Mouse (Mus musculus) stomach, postnatal 0 days (tissue): ENCODE measurements at regions not wholly inside any gene's neighbourhood (a gene's known extent, or its start where the extent isn't known, plus 50 kb on each side); places are given as distances from the start of the nearest gene placed in this dataset.

Experiments
- ATAC-seq: fragments of 200-750 bp; cut with Nextera tagmentation; 2 replicates; pipeline ENCODE4 v1.8.0; 2017; ENCODE audit not compliant: low FRiP score, low TSS enrichment
- DNase-seq: peaks from one replicate; pipeline ENCODE4 v3.0.0-alpha.2; 2016; ENCODE audit warnings: low spot score
- H3K27ac ChIP-seq: fragments of 300-500 bp; sonication (generic); replicated peaks from 2 replicates; pipeline ENCODE4 v1.5.1; 2014; ENCODE audit warnings: mild to moderate bottlenecking, control low read depth
- H3K27me3 ChIP-seq: fragments of 300-500 bp; sonication (generic); 2 replicates; pipeline ENCODE4 v1.6.1; 2014; ENCODE audit warnings: low read length; ENCODE audit not compliant: control insufficient read depth, insufficient read depth
- H3K36me3 ChIP-seq: fragments of 300-500 bp; sonication (generic); 2 replicates; pipeline ENCODE4 v1.6.1; 2014; ENCODE audit warnings: low read length, mixed read lengths; ENCODE audit not compliant: control insufficient read depth, insufficient read depth
- H3K4me1 ChIP-seq: fragments of 300-500 bp; sonication (generic); replicated peaks from 2 replicates; pipeline ENCODE4 v1.6.1; 2014; ENCODE audit warnings: antibody characterized with exemption; ENCODE audit not compliant: control insufficient read depth, insufficient read depth
- H3K4me2 ChIP-seq: fragments of 300-500 bp; sonication (generic); replicated peaks from 2 replicates; pipeline ENCODE4 v1.6.1; 2014; ENCODE audit warnings: low read depth, mild to moderate bottlenecking, control low read depth, moderate library complexity
- H3K4me3 ChIP-seq: fragments of 300-500 bp; sonication (generic); 2 replicates; pipeline ENCODE4 v1.5.1; 2014; ENCODE audit warnings: low read depth, low read length, control low read depth
- H3K9ac ChIP-seq: fragments of 300-500 bp; sonication (generic); 2 replicates; pipeline ENCODE4 v1.6.1; 2014; ENCODE audit warnings: mild to moderate bottlenecking, low read length, control low read depth, mixed read lengths
- H3K9me3 ChIP-seq: fragments of 300-500 bp; sonication (generic); 2 replicates; pipeline ENCODE4 v1.6.1; 2016; ENCODE audit warnings: low read length; ENCODE audit not compliant: control insufficient read depth
- CTCF ChIP-seq: IDR thresholded peaks from 2 replicates; pipeline ENCODE4 v1.5.1; 2016; ENCODE audit warnings: antibody characterized with exemption, low read depth, mild to moderate bottlenecking, moderate library complexity
- EP300 ChIP-seq: optimal IDR thresholded peaks from 2 replicates; pipeline ENCODE3; 2016; ENCODE audit warnings: antibody characterized with exemption
- WGBS: fragments of 180-500 bp; shearing (Covaris S2); extraction: QIAGEN DNeasy Blood & Tissue Kit; methylation state at CpG from one replicate; pipeline ENCODE4 v1.1.7; 2014; 5-methylcytosine and 5-hydroxymethylcytosine counted together

DNA sequence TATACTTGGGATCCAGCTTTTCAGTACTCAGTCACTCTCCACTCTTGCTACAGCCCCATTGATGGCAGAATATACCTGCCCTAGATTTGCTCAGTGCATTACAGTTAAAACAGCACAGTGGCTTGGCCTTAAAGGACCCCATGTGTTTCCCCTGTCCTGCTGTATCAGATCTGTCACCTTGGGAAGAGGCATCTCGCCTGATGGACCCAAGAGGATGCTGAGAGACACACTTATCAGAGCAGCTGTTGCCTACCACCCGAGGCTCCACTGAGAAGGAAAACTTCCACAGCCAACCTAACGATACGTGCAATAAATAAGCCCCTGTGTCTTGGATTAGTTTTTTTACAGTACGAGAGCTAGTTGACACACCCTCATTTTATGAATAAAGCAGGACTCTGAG, 411.8 kb upstream of the Sall1 start:
- no peaks in the 10 kb centered on the region for H3K9me3 ChIP-seq
- no peak overlapping the region for H3K4me2 ChIP-seq
- no peaks in the 10 kb centered on the region for H3K27me3 ChIP-seq
- H3K9ac ChIP-seq, result no peak overlapping the region
- whole genome bisulfite sequencing, result 71% methylated on average over 5 of the region's 5 CpGs
- H3K4me1 ChIP-seq, result no peaks in the 10 kb centered on the region
- H3K4me3 ChIP-seq, result no peak overlapping the region
- no peak overlapping the region for H3K27ac ChIP-seq
- DNase-seq (no peak), ATAC-seq (no peak)
- no peak for TF ChIP-seq EP300
- TF ChIP-seq CTCF, result no peak
- H3K36me3 ChIP-seq, result no peaks in the 10 kb centered on the region

GRCm38 (mm10) chr8:89454197-89454596, 410.2 kb upstream of the Sall1 start:
- Histone ChIP-seq H3K36me3 (no peaks in the 10 kb centered on the region), H3K27ac (no peak overlapping the region), H3K4me2 (no peak overlapping the region), H3K9ac (no peak overlapping the region), H3K4me3 (no peak overlapping the region), H3K4me1 (no peaks in the 10 kb centered on the region), H3K27me3 (no peaks in the 10 kb centered on the region), H3K9me3 (no peaks in the 10 kb centered on the region)
- TF ChIP-seq EP300 (no peak), CTCF (no peak)
- no peak for DNase-seq
- no peak for ATAC-seq
- 84% methylated on average over 7 of the region's 7 CpGs for WGBS

DNA sequence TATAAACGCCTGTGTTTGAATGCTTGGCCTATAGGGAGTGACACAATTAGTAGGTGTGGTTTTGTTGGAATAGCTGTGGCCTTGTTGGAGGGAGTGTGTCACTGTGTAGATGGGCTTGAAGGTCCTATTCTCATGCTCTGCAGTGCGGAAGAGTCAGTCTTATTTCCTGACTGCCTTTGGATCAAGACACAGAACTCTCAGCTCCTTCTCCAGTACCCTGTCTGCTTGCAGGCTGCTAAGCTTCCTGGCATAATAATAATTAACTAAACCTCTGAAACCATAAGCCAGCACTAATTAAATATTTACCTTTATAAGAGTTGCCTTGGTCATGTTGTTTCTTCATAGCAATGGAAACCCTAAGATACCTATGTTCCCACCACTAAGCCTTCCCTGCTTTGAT, 409.8 kb upstream of the Sall1 start:
- Histone ChIP-seq H3K4me3 (no peak overlapping the region), H3K4me1 (no peaks in the 10 kb centered on the region), H3K9ac (no peak overlapping the region), H3K4me2 (no peak overlapping the region), H3K36me3 (no peaks in the 10 kb centered on the region), H3K27ac (no peak overlapping the region), H3K27me3 (no peaks in the 10 kb centered on the region), H3K9me3 (no peaks in the 10 kb centered on the region)
- 84% methylated on average over 2 of the region's 2 CpGs for WGBS
- TF ChIP-seq CTCF (no peak), EP300 (no peak)
- DNase-seq, result no peak
- no peak for ATAC-seq

- WGBS, result 50% methylated on average over 5 of the region's 5 CpGs
- no peaks in the 10 kb centered on the region for H3K27me3 ChIP-seq
- no peak overlapping the region for H3K9ac ChIP-seq
- no peaks in the 10 kb centered on the region for H3K4me1 ChIP-seq
- TF ChIP-seq CTCF, result no peak
- TF ChIP-seq EP300, result no peak
- H3K36me3 ChIP-seq, result no peaks in the 10 kb centered on the region
- H3K4me2 ChIP-seq, result no peak overlapping the region
- no peak overlapping the region for H3K27ac ChIP-seq
- H3K9me3 ChIP-seq, result no peaks in the 10 kb centered on the region
- no peak overlapping the region for H3K4me3 ChIP-seq
- ATAC-seq, result no peak
- DNase-seq, result no peak
Observed at GRCm38 (mm10) chr8:89444466-89444865, 400.5 kb upstream of the Sall1 start.

GRCm38 (mm10) chr8:89439304-89439703, 395.3 kb upstream of the Sall1 start:
- DNase-seq (no peak), ATAC-seq (no peak)
- TF ChIP-seq CTCF (no peak), EP300 (no peak)
- Histone ChIP-seq H3K27ac (no peak overlapping the region), H3K4me2 (no peak overlapping the region), H3K9me3 (no peaks in the 10 kb centered on the region), H3K36me3 (no peaks in the 10 kb centered on the region), H3K27me3 (no peaks in the 10 kb centered on the region), H3K4me3 (no peak overlapping the region), H3K9ac (no peak overlapping the region), H3K4me1 (no peaks in the 10 kb centered on the region)
- 52% methylated on average over 6 of the region's 6 CpGs for WGBS

DNA sequence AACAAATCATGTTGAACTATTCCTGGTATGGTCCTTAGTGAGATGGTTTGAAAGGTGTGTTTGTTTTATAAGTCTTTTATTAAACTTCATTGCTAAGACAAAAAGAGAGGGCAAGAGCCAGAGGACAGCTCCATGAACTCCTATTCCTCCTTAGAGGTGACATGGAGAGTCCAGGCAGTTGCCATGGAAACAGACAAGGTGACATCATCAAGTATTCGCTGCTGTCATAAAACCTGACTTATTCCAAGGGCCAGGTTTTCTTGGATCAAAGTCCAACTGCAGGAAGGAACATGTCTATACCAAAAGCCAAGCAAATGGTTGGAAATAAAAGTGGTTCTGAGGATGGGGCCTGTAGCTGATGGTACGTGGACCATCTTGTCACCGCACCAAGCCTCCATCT, 383.0 kb upstream of the Sall1 start:
- H3K4me1 ChIP-seq, result no peaks in the 10 kb centered on the region

More for the DNA sequence above, 383.0 kb upstream of the Sall1 start:
- H3K9ac ChIP-seq, result no peak overlapping the region
- H3K4me2 ChIP-seq, result no peak overlapping the region
- no peak overlapping the region for H3K27ac ChIP-seq
- H3K27me3 ChIP-seq, result no peaks in the 10 kb centered on the region
- H3K9me3 ChIP-seq, result no peaks in the 10 kb centered on the region
- WGBS, result 90% methylated on average over 3 of the region's 3 CpGs
- DNase-seq (no peak), ATAC-seq (no peak)
- H3K36me3 ChIP-seq, result no peaks in the 10 kb centered on the region
- TF ChIP-seq EP300 (no peak), CTCF (no peak)
- H3K4me3 ChIP-seq, result no peak overlapping the region
